9 mouse cellular contexts compared by ENCODE assay signal in the genomic region with DNA sequence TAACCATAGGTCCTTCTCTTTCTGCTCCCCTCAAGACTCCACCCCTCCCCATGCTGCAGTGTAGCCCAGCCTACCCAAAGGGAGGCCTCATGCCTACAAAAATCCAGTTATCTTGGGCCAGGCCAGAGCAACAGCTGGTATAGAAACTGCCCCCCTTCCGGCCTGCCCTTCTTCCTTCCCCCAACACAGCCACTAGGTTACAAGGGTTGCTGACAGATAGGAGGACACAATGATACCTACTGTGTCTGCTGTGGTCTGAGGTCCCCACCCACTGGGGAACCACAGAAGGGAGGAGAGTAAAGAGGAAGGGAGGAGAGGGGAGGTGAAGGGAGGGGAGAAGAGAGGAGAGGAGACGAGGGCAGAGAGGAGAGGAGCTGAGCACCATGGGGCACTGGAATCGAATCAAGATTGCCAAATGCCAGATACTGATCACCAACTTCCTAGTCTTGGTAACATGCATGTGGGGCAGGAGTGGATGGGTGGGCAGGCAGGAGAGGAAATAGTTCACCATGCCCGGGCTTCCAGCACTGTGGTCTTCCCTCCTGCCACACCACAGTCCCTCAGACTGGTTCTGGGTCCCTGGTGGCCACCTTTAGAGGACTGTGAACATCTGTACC. TPM values are rescaled to one million over a fixed set of nuclear protein-coding genes. Genes with fewer than 3 reads are reported as not detected.
DNase-seq lines count a peak whose midpoint lies in the region; ATAC-seq and TF ChIP-seq lines count a peak whose summit lies in the region.
"Had no signal": no experiment of that assay in that cellular context is flagged by ENCODE, and none has a peak within 500 bp of the region (broad histone marks: within the 10 kb centered on the region; RNA-seq: fewer than 3 reads in every experiment).

A gene (plus strand): TSS at position 320 of the 617 bp plus-strand sequence.

- TF ChIP-seq RAD21 in MEL (IDR thresholded peaks at IDR 0.05; ENCODE audit: low read depth, low read length) = no peak

- 78% methylated on average over 4 of the region's 4 CpGs for WGBS in limb, embryonic 15.5 days
- WGBS in hindbrain, embryonic 13.5 days = 87% methylated on average over 4 of the region's 4 CpGs

- peaks cover 14 to 54% of the 10 kb centered on the region in 2 experiments for H3K4me1 ChIP-seq in MEL (ENCODE audit: control insufficient read depth in 1 of 2, insufficient read depth in 2 of 2, low read length in 2 of 2)
- H3K4me1 ChIP-seq in limb, embryonic 15.5 days = peaks cover 47% of the 10 kb centered on the region
- H3K4me1 ChIP-seq in hindbrain, embryonic 13.5 days (replicated peaks) = peaks cover 13% of the 10 kb centered on the region

- peak within 1 kb of the TSS; percentile 100 for H3K27ac ChIP-seq in MEL (ENCODE audit: control insufficient read depth, low read depth, low read length)
- peak within 1 kb of the TSS; percentile 98 for H3K27ac ChIP-seq in limb, embryonic 15.5 days
- no peak within 1 kb of the TSS for H3K27ac ChIP-seq in hindbrain, embryonic 13.5 days

- peak in 1 of 2 experiments; percentile 22; a peak in 2 of 4 replicates for TF ChIP-seq POLR2A in MEL (IDR thresholded peaks at IDR 0.05; ENCODE audit: control insufficient read depth in 1 of 2, insufficient read depth in 1 of 2, low read depth in 1 of 2, low read length in 2 of 2, poor library complexity in 1 of 2)

- peaks cover 35% of the 10 kb centered on the region for H3K79me2 ChIP-seq in MEL (ENCODE audit: control insufficient read depth, insufficient read depth, low read length, poor library complexity)

- peak within 1 kb of the TSS; percentile 88 for H3K9ac ChIP-seq in MEL (ENCODE audit: control insufficient read depth, low read depth, low read length, poor library complexity, severe bottlenecking)
- no peak within 1 kb of the TSS for H3K9ac ChIP-seq in limb, embryonic 15.5 days
- H3K9ac ChIP-seq in hindbrain, embryonic 13.5 days = no peak within 1 kb of the TSS

- no peak for TF ChIP-seq CTCF in MEL (IDR thresholded peaks at IDR 0.05 in 2 of 3, conservative IDR thresholded peaks at IDR 0.05 in 1 of 3; ENCODE audit: control insufficient read depth in 1 of 3, insufficient read depth in 1 of 3, low read depth in 2 of 3, low read length in 3 of 3, poor library complexity in 1 of 3, severe bottlenecking in 1 of 3)

- H3K36me3 ChIP-seq in MEL (ENCODE audit: control insufficient read depth in 1 of 2, insufficient read depth in 2 of 2, low read length in 2 of 2) = peaks cover 3 to 49% of the 10 kb centered on the region in 2 experiments
- H3K36me3 ChIP-seq in limb, embryonic 15.5 days = no peaks in the 10 kb centered on the region
- no peaks in the 10 kb centered on the region for H3K36me3 ChIP-seq in hindbrain, embryonic 13.5 days

- no peaks in the 10 kb centered on the region for H3K27me3 ChIP-seq in MEL (ENCODE audit: control insufficient read depth in 1 of 2, insufficient read depth in 2 of 2, low read length in 2 of 2)
- no peaks in the 10 kb centered on the region for H3K27me3 ChIP-seq in limb, embryonic 15.5 days
- 0 out of 2 replicates have a peak, but pooled peaks cover 4% of the 10 kb centered on the region for H3K27me3 ChIP-seq in hindbrain, embryonic 13.5 days

- no peak within 1 kb of the TSS for H3K4me2 ChIP-seq in limb, embryonic 15.5 days
- H3K4me2 ChIP-seq in hindbrain, embryonic 13.5 days = no peak within 1 kb of the TSS

- ATAC-seq in limb, embryonic 15.5 days (ENCODE audit: insufficient number of reproducible peaks, low FRiP score, low TSS enrichment, low read depth) = no peak
- no peak for ATAC-seq in hindbrain, embryonic 13.5 days (ENCODE audit: low FRiP score)

- peak; percentile 83 for DNase-seq in CD4-positive, CD25-positive, alpha-beta regulatory T cell, adult 2 months (ENCODE audit: low read depth, low spot score)
- DNase-seq in MEL (ENCODE audit: low read depth, low spot score) = peak; percentile 98
- peak; percentile 65 to 66 for DNase-seq in natural killer cell, adult 2 months (ENCODE audit: low spot score in 2 of 2)
- DNase-seq in kidney, adult 11 months = no peak
- no peak for DNase-seq in MN1 (ENCODE audit: low spot score)
- DNase-seq: kidney, adult 18-20 months; right cerebral cortex, adult 18-20 months had no signal

- TF ChIP-seq EP300 in MEL (IDR thresholded peaks at IDR 0.05; ENCODE audit: low read depth in 1 of 2, low read length in 2 of 2) = peak; percentile 74 to 95

- peak within 1 kb of the TSS; percentile 71 to 77 for H3K4me3 ChIP-seq in MEL (ENCODE audit: control insufficient read depth in 1 of 2, insufficient read depth in 1 of 2, low read depth in 2 of 2, low read length in 2 of 2)
- H3K4me3 ChIP-seq in limb, embryonic 15.5 days = no peak within 1 kb of the TSS
- H3K4me3 ChIP-seq in hindbrain, embryonic 13.5 days = no peak within 1 kb of the TSS

- H3K9me3 ChIP-seq in MEL (replicated peaks; ENCODE audit: insufficient read depth, low read length) = no peaks in the 10 kb centered on the region
- H3K9me3 ChIP-seq in limb, embryonic 15.5 days = no peaks in the 10 kb centered on the region
- H3K9me3 ChIP-seq in hindbrain, embryonic 13.5 days = no peaks in the 10 kb centered on the region

TF ChIP-seq in MEL, 35 proteins besides CTCF, POLR2A, EP300 and RAD21:
- peak; percentile 99 for TF ChIP-seq MAZ (IDR thresholded peaks at IDR 0.05; ENCODE audit: low read depth, low read length)
- TF ChIP-seq SMC3 (IDR thresholded peaks at IDR 0.05; ENCODE audit: low read depth, low read length) = no peak
- TF ChIP-seq MXI1 (IDR thresholded peaks at IDR 0.05; ENCODE audit: low read depth, low read length) = peak; percentile 96
- peak; percentile 100 for TF ChIP-seq ETS1 (IDR thresholded peaks at IDR 0.05; ENCODE audit: low read depth, low read length)
- TF ChIP-seq BHLHE40 (IDR thresholded peaks at IDR 0.05; ENCODE audit: borderline replicate concordance, low read depth, low read length) = peak; percentile 65; the same call in 1 of the 2 replicates
- TF ChIP-seq JUND (IDR thresholded peaks at IDR 0.05; ENCODE audit: low read depth, low read length) = no peak
- TF ChIP-seq ZNF384 (IDR thresholded peaks at IDR 0.05; ENCODE audit: low read depth, low read length) = peak; percentile 22; the same call in 1 of the 2 replicates
- TF ChIP-seq KAT2A (conservative IDR thresholded peaks at IDR 0.05; ENCODE audit: low read depth, low read length) = peak; percentile 34; the same call in 1 of the 2 replicates
- peak; percentile 82 for TF ChIP-seq TAL1 (IDR thresholded peaks at IDR 0.05; ENCODE audit: low read length)
- no peak for TF ChIP-seq MEF2A (IDR thresholded peaks at IDR 0.05; ENCODE audit: extremely low read depth, insufficient replicate concordance, low read depth, low read length, poor library complexity, severe bottlenecking)
- peak; percentile 70 for TF ChIP-seq MYC (IDR thresholded peaks at IDR 0.05; ENCODE audit: low read depth, low read length)
- peak; percentile 62; the same call in 1 of the 2 replicates for TF ChIP-seq RCOR1 (IDR thresholded peaks at IDR 0.05; ENCODE audit: low read depth, low read length)
- no peak for TF ChIP-seq E2F4 (IDR thresholded peaks at IDR 0.05; ENCODE audit: borderline replicate concordance, low read depth, low read length)
- TF ChIP-seq GABPA (IDR thresholded peaks at IDR 0.05; ENCODE audit: low read depth, low read length) = no peak
- peak; percentile 70 for TF ChIP-seq HCFC1 (IDR thresholded peaks at IDR 0.05; ENCODE audit: low read depth, low read length)
- peak; percentile 69 for TF ChIP-seq TBP (IDR thresholded peaks at IDR 0.05; ENCODE audit: low read depth, low read length)
- no peak for TF ChIP-seq ZKSCAN1 (IDR thresholded peaks at IDR 0.05; ENCODE audit: low read depth, low read length)
- TF ChIP-seq CHD2 (IDR thresholded peaks at IDR 0.05; ENCODE audit: low read length) = peak; percentile 60
- TF ChIP-seq GATA1 (IDR thresholded peaks at IDR 0.05; ENCODE audit: low read depth, low read length) = no peak
- no peak for TF ChIP-seq USF2 (IDR thresholded peaks at IDR 0.05; ENCODE audit: borderline replicate concordance in 1 of 2, insufficient read depth in 1 of 2, low read depth in 1 of 2, low read length in 2 of 2)
- no peak for TF ChIP-seq POLR2AphosphoS5 (IDR thresholded peaks at IDR 0.05; ENCODE audit: borderline replicate concordance, low read depth, low read length)
- TF ChIP-seq UBTF (IDR thresholded peaks at IDR 0.05; ENCODE audit: borderline replicate concordance, insufficient read depth, low read depth, low read length) = no peak
- TF ChIP-seq CHD1 (IDR thresholded peaks at IDR 0.05; ENCODE audit: low read depth, low read length) = peak; percentile 88; the same call in 1 of the 2 replicates
- TF ChIP-seq MYB (IDR thresholded peaks at IDR 0.05; ENCODE audit: low read depth, low read length) = peak; percentile 71
- TF ChIP-seq NRF1 (IDR thresholded peaks at IDR 0.05; ENCODE audit: insufficient read depth, low read depth, low read length, poor library complexity, severe bottlenecking) = peak; percentile 21; the same call in 1 of the 2 replicates
- peak; percentile 77; the same call in 1 of the 2 replicates for TF ChIP-seq ZMIZ1 (IDR thresholded peaks at IDR 0.05; ENCODE audit: low read depth, low read length)
- TF ChIP-seq ELF1 (IDR thresholded peaks at IDR 0.05; ENCODE audit: low read depth, low read length) = peak; percentile 67; the same call in 1 of the 2 replicates
- TF ChIP-seq SIN3A (IDR thresholded peaks at IDR 0.05; ENCODE audit: low read length) = peak; percentile 94
- peak; percentile 42; the same call in 1 of the 2 replicates for TF ChIP-seq MAFK (IDR thresholded peaks at IDR 0.05; ENCODE audit: borderline replicate concordance, low read depth, low read length)
- peak; percentile 71; the same call in 1 of the 2 replicates for TF ChIP-seq MAX (IDR thresholded peaks at IDR 0.05; ENCODE audit: low read length)
- TF ChIP-seq ZC3H11A (IDR thresholded peaks at IDR 0.05; ENCODE audit: low read depth, low read length) = no peak
- no peak; the same call in 1 of the 2 replicates for TF ChIP-seq POLR2AphosphoS2 (IDR thresholded peaks at IDR 0.05; ENCODE audit: low read length)
- peak; percentile 90 for TF ChIP-seq TCF12 (IDR thresholded peaks at IDR 0.05; ENCODE audit: low read depth, low read length)
- TF ChIP-seq USF1 (IDR thresholded peaks at IDR 0.05; ENCODE audit: low read depth, low read length) = peak; percentile 24; the same call in 1 of the 2 replicates
- TF ChIP-seq NELFE (IDR thresholded peaks at IDR 0.05; ENCODE audit: low read depth, low read length) = no peak; the same call in 1 of the 2 replicates

RNA-seq across cellular contexts. Expression of the gene that starts here (rescaled TPM):
- 159 and 205 TPM in 2 replicates for total RNA-seq in MEL (2012; rRNA removed)
- 100 to 1,000 TPM in 1 of 2 experiments, 10 to 100 TPM in 1; 53.5 to 212 TPM for polyA plus RNA-seq in MEL (2012; ENCODE audit: insufficient read depth in 1 of 2, insufficient read length in 2 of 2, low read depth in 1 of 2, low replicate concordance in 2 of 2, missing spikeins in 1 of 2)
- 7.2 and 8.3 TPM in 2 replicates for polyA plus RNA-seq in limb, embryonic 15.5 days (2015; fragmentation: Nextera tagmentation; extraction: Ambion mirVana)
- 0.65 and 1.2 TPM in 2 replicates for polyA plus RNA-seq in hindbrain, embryonic 13.5 days (2015; fragmentation: Nextera tagmentation; extraction: Ambion mirVana)

Comparison
In these comparisons a context has a peak if more than half of its experiments do, and no peak if none do; other contexts are left out.
1. DNase-seq: peak in CD4-positive, CD25-positive, alpha-beta regulatory T cell, adult 2 months (single experiment), MEL (single experiment) and natural killer cell, adult 2 months (2 of 2); none in kidney, adult 11 months (single experiment) and MN1 (single experiment).
2. H3K4me3 ChIP-seq: peak in MEL (2 of 2); none in limb, embryonic 15.5 days (single experiment) and hindbrain, embryonic 13.5 days (single experiment).